Mouse (Mus musculus) spleen, adult 2 months (tissue): Measurements from ENCODE around the gene Dcpp1.

Experiments
- CTCF ChIP-seq: fragments of 200-500 bp; IDR thresholded peaks from 2 replicates; pipeline ENCODE4 v1.5.1; 2011; ENCODE audit warnings: mild to moderate bottlenecking, inconsistent platforms; ENCODE audit not compliant: insufficient read depth, insufficient read length, insufficient replicate concordance; ENCODE audit errors: extremely low read depth
- POLR2A ChIP-seq: fragments of 200-500 bp; IDR thresholded peaks from 2 replicates; pipeline ENCODE4 v1.6.1; 2011; ENCODE audit warnings: low read depth, low read length, inconsistent platforms

GRCm38 (mm10) chr17:23854229-23854765 is 26.4 kb upstream of the Dcpp1 start:
- TF ChIP-seq CTCF (no peak), POLR2A (no peak)
